Mouse (Mus musculus): ENCODE measurements around the gene Zfp853. TPM values are rescaled to one million over a fixed set of nuclear protein-coding genes. Genes with fewer than 3 reads are reported as not detected.
A peak's percentile ranks its signal among the peaks of the same experiment; 100 is the strongest.

Zfp853 gene
- total and polyA plus RNA-seq, 3 experiments: 0.08 to 0.14 TPM; not detected in 1

GRCm38 (mm10) chr5:143268985-143269362 is 24.4 kb downstream of the Zfp853 start:
- Histone ChIP-seq H3K4me3 (ENCODE audit: control insufficient read depth in 1 of 2, insufficient read depth in 1 of 2, low read depth in 2 of 2, low read length in 2 of 2) (peak overlapping the region; percentile 79 to 97; a peak in 3 of 4 replicates), H3K27me3 (ENCODE audit: control insufficient read depth in 1 of 2, insufficient read depth in 2 of 2, low read length in 2 of 2) (no peaks in the 10 kb centered on the region), H3K9me3 (replicated peaks; ENCODE audit: insufficient read depth, low read length) (no peaks in the 10 kb centered on the region), H3K79me2 (ENCODE audit: control insufficient read depth, insufficient read depth, low read length, poor library complexity) (peaks cover 7% of the 10 kb centered on the region), H3K27ac (ENCODE audit: control insufficient read depth, low read depth, low read length) (no peak overlapping the region), H3K36me3 (ENCODE audit: control insufficient read depth in 1 of 2, insufficient read depth in 2 of 2, low read length in 2 of 2) (peaks cover 0 to 18% of the 10 kb centered on the region in 2 experiments; a peak in 2 of 4 replicates), H3K9ac (ENCODE audit: control insufficient read depth, low read depth, low read length, poor library complexity, severe bottlenecking) (peak overlapping the region; percentile 81; the same call in 1 of the 2 replicates), H3K4me1 (ENCODE audit: control insufficient read depth in 1 of 2, insufficient read depth in 2 of 2, low read length in 2 of 2) (peaks cover 8 to 31% of the 10 kb centered on the region in 2 experiments)
- no peak for DNase-seq (ENCODE audit: low read depth, low spot score)
- TF ChIP-seq POLR2A (IDR thresholded peaks at IDR 0.05; ENCODE audit: control insufficient read depth in 1 of 2, insufficient read depth in 1 of 2, low read depth in 1 of 2, low read length in 2 of 2, poor library complexity in 1 of 2) (no peak), MYB (IDR thresholded peaks at IDR 0.05; ENCODE audit: low read depth, low read length) (no peak), UBTF (IDR thresholded peaks at IDR 0.05; ENCODE audit: borderline replicate concordance, insufficient read depth, low read depth, low read length) (no peak), MYC (IDR thresholded peaks at IDR 0.05; ENCODE audit: low read depth, low read length) (no peak), ZNF384 (IDR thresholded peaks at IDR 0.05; ENCODE audit: low read depth, low read length) (no peak), CHD2 (IDR thresholded peaks at IDR 0.05; ENCODE audit: low read length) (no peak), POLR2AphosphoS5 (IDR thresholded peaks at IDR 0.05; ENCODE audit: borderline replicate concordance, low read depth, low read length) (no peak), TBP (IDR thresholded peaks at IDR 0.05; ENCODE audit: low read depth, low read length) (no peak), MAZ (IDR thresholded peaks at IDR 0.05; ENCODE audit: low read depth, low read length) (no peak), NELFE (IDR thresholded peaks at IDR 0.05; ENCODE audit: low read depth, low read length) (no peak), CHD1 (IDR thresholded peaks at IDR 0.05; ENCODE audit: low read depth, low read length) (no peak), EP300 (IDR thresholded peaks at IDR 0.05; ENCODE audit: low read depth in 1 of 2, low read length in 2 of 2) (no peak), SIN3A (IDR thresholded peaks at IDR 0.05; ENCODE audit: low read length) (no peak), CTCF (IDR thresholded peaks at IDR 0.05 in 2 of 3, conservative IDR thresholded peaks at IDR 0.05 in 1 of 3; ENCODE audit: control insufficient read depth in 1 of 3, insufficient read depth in 1 of 3, low read depth in 2 of 3, low read length in 3 of 3, poor library complexity in 1 of 3, severe bottlenecking in 1 of 3) (no peak), E2F4 (IDR thresholded peaks at IDR 0.05; ENCODE audit: borderline replicate concordance, low read depth, low read length) (no peak), NRF1 (IDR thresholded peaks at IDR 0.05; ENCODE audit: insufficient read depth, low read depth, low read length, poor library complexity, severe bottlenecking) (no peak), TCF12 (IDR thresholded peaks at IDR 0.05; ENCODE audit: low read depth, low read length) (no peak), ZMIZ1 (IDR thresholded peaks at IDR 0.05; ENCODE audit: low read depth, low read length) (no peak), MAFK (IDR thresholded peaks at IDR 0.05; ENCODE audit: borderline replicate concordance, low read depth, low read length) (no peak)

DNA sequence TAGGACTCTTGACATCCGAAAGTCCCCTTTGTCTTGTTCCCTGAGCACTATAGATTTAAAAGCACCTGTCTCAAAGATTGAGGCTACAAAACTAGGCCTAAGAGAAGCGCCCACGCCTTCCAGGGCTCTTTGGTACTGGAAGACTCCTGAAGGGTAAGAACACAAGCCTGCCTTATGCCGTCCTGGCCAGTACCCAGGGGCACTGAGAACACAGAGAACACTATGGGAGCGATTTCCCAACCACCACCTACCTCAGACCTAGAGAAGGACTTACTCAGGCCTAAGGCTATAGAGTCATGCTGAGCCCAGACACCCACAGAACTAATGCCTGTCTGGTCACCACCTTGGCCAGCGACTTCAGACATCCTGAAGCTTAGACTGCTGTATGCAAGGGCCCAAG is 26.6 kb downstream of the Zfp853 start:
- no peak for DNase-seq (ENCODE audit: low read depth, low spot score)
- Histone ChIP-seq H3K9me3 (replicated peaks; ENCODE audit: insufficient read depth, low read length) (no peaks in the 10 kb centered on the region), H3K9ac (ENCODE audit: control insufficient read depth, low read depth, low read length, poor library complexity, severe bottlenecking) (no peak overlapping the region), H3K27me3 (ENCODE audit: control insufficient read depth in 1 of 2, insufficient read depth in 2 of 2, low read length in 2 of 2) (no peaks in the 10 kb centered on the region), H3K4me3 (ENCODE audit: control insufficient read depth in 1 of 2, insufficient read depth in 1 of 2, low read depth in 2 of 2, low read length in 2 of 2) (no peak overlapping the region), H3K79me2 (ENCODE audit: control insufficient read depth, insufficient read depth, low read length, poor library complexity) (peaks cover 7% of the 10 kb centered on the region), H3K36me3 (ENCODE audit: control insufficient read depth in 1 of 2, insufficient read depth in 2 of 2, low read length in 2 of 2) (peaks cover 0 to 5% of the 10 kb centered on the region in 2 experiments; a peak in 2 of 4 replicates), H3K4me1 (ENCODE audit: control insufficient read depth in 1 of 2, insufficient read depth in 2 of 2, low read length in 2 of 2) (peaks cover 5 to 16% of the 10 kb centered on the region in 2 experiments; a peak in 3 of 4 replicates), H3K27ac (ENCODE audit: control insufficient read depth, low read depth, low read length) (no peak overlapping the region)
- TF ChIP-seq NRF1 (IDR thresholded peaks at IDR 0.05; ENCODE audit: insufficient read depth, low read depth, low read length, poor library complexity, severe bottlenecking) (no peak), MEF2A (IDR thresholded peaks at IDR 0.05; ENCODE audit: extremely low read depth, insufficient replicate concordance, low read depth, low read length, poor library complexity, severe bottlenecking) (no peak), TAL1 (IDR thresholded peaks at IDR 0.05; ENCODE audit: low read length) (no peak), CHD1 (IDR thresholded peaks at IDR 0.05; ENCODE audit: low read depth, low read length) (no peak), ZKSCAN1 (IDR thresholded peaks at IDR 0.05; ENCODE audit: low read depth, low read length) (no peak), HCFC1 (IDR thresholded peaks at IDR 0.05; ENCODE audit: low read depth, low read length) (no peak), POLR2A (IDR thresholded peaks at IDR 0.05; ENCODE audit: control insufficient read depth in 1 of 2, insufficient read depth in 1 of 2, low read depth in 1 of 2, low read length in 2 of 2, poor library complexity in 1 of 2) (no peak), UBTF (IDR thresholded peaks at IDR 0.05; ENCODE audit: borderline replicate concordance, insufficient read depth, low read depth, low read length) (no peak), CHD2 (IDR thresholded peaks at IDR 0.05; ENCODE audit: low read length) (no peak), ELF1 (IDR thresholded peaks at IDR 0.05; ENCODE audit: low read depth, low read length) (no peak), EP300 (IDR thresholded peaks at IDR 0.05; ENCODE audit: low read depth in 1 of 2, low read length in 2 of 2) (no peak), MYB (IDR thresholded peaks at IDR 0.05; ENCODE audit: low read depth, low read length) (no peak), E2F4 (IDR thresholded peaks at IDR 0.05; ENCODE audit: borderline replicate concordance, low read depth, low read length) (no peak), TBP (IDR thresholded peaks at IDR 0.05; ENCODE audit: low read depth, low read length) (no peak), SMC3 (IDR thresholded peaks at IDR 0.05; ENCODE audit: low read depth, low read length) (no peak)

All from MEL (cell line).